Mouse (Mus musculus): ENCODE data around the gene Mpc2.

DNA sequence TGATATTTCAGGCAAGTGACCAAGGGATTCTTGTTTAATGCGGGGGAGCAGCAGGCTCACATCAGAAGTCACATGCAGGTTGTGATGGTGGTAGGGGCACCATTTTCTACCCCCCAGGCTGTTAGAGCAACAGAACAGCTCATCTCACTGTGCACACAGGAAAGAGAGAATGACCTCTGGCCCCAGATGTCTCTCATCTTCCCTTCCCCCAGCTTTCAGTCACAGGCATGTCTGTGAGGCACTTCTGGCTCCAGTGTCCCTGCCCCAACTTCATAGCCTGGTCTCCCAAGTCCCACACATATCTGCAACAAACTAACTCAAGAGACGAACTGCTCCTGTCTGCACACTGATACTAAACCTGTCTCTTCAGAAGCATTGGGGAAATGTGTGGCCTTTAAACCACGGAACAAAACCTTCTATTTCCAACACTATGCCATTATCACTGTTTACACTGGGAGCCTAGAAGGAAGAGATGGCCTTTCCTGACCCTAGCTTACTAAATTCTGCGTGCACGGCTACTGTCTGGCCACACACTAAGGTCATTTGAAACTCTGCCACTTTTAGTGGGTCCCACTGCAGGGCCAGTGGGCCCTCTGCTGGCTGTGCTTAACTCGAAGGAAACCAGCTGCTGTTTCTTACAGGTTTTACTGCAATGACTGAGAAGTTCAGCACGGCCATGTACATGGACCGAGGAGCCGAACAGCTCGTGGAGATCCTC, 43.0 kb downstream of the Mpc2 start:
- TF ChIP-seq POLR2A (IDR thresholded peaks at IDR 0.05; ENCODE audit: low read depth, low read length) (no peak), CTCF (IDR thresholded peaks at IDR 0.05; ENCODE audit: borderline replicate concordance, insufficient read depth, low read length) (no peak)
